Mouse (Mus musculus) CH12.LX (cell line): ENCODE data around the gene Klc4. TPM values are rescaled to one million over a fixed set of nuclear protein-coding genes. Genes with fewer than 3 reads are reported as not detected.

ENCODE experiments used
- DNase-seq: peaks from one replicate; pipeline ENCODE4 v3.0.0-alpha.2; 2013; ENCODE audit errors: extremely low read depth
- H3K27ac ChIP-seq: 2 replicates; pipeline ENCODE4 v1.5.1; 2012; ENCODE audit warnings: low read depth, mild to moderate bottlenecking, control low read depth, moderate library complexity; ENCODE audit not compliant: insufficient read depth
- H3K27me3 ChIP-seq: replicated peaks from 2 replicates; pipeline ENCODE3; 2012; ENCODE audit warnings: inconsistent platforms
- H3K36me3 ChIP-seq, 2 experiments: replicated peaks in 1 of 2; 2 replicates each; pipeline versions ENCODE3 to v1.6.1; 2012; ENCODE audit warnings: inconsistent platforms in 1 of 2, low read length in 1 of 2, mild to moderate bottlenecking in 1 of 2, mixed read lengths in 1 of 2, moderate library complexity in 1 of 2; ENCODE audit not compliant: control insufficient read depth in 1 of 2, insufficient read depth in 1 of 2
- H3K4me1 ChIP-seq, 2 experiments: 2 replicates each; pipeline ENCODE4 v1.6.1; 2012; ENCODE audit warnings: inconsistent platforms in 1 of 2, moderate library complexity in 1 of 2; ENCODE audit not compliant: insufficient read depth in 2 of 2, control insufficient read depth in 1 of 2
- H3K4me2 ChIP-seq: 2 replicates; pipeline ENCODE4 v1.6.1; 2012; ENCODE audit warnings: low read depth, mild to moderate bottlenecking, control low read depth; ENCODE audit not compliant: poor library complexity, insufficient read depth, severe bottlenecking
- H3K4me3 ChIP-seq, 3 experiments: fragments of 150-350 bp in 1 of 3; sonication (generic) in 1 of 3; replicated peaks in 1 of 3; 2 replicates each; pipeline versions ENCODE3 to v1.5.1; 2011 to 2012; ENCODE audit warnings: low read depth in 2 of 3, low read length in 2 of 3, mild to moderate bottlenecking in 2 of 3, moderate library complexity in 2 of 3, control low read depth in 1 of 3, improper control_type of control experiment in 1 of 3, inconsistent platforms in 1 of 3, mixed read lengths in 1 of 3; ENCODE audit not compliant: poor library complexity in 1 of 3
- H3K79me2 ChIP-seq: replicated peaks from 2 replicates; pipeline ENCODE4 v1.6.1; 2012; ENCODE audit warnings: mild to moderate bottlenecking, moderate library complexity; ENCODE audit not compliant: control insufficient read depth, poor library complexity, insufficient read depth, severe bottlenecking; ENCODE audit errors: extremely low read depth
- H3K9ac ChIP-seq: 2 replicates; pipeline ENCODE4 v1.6.1; 2012; ENCODE audit warnings: low read depth, mild to moderate bottlenecking, control low read depth, moderate library complexity; ENCODE audit not compliant: insufficient read depth
- H3K9me3 ChIP-seq: replicated peaks from 2 replicates; pipeline ENCODE3; 2012; ENCODE audit warnings: low read length, inconsistent platforms, mixed read lengths
- BHLHE40 ChIP-seq: IDR thresholded peaks from 2 replicates; pipeline ENCODE4 v1.6.1; 2011; ENCODE audit warnings: mild to moderate bottlenecking, low read depth, low read length, improper control_type of control experiment
- CHD1 ChIP-seq: IDR thresholded peaks from 2 replicates; pipeline ENCODE4 v1.6.1; 2012; ENCODE audit warnings: low read depth, low read length, improper control_type of control experiment, inconsistent platforms
- CHD2 ChIP-seq: IDR thresholded peaks from 2 replicates; pipeline ENCODE4 v1.6.1; 2011; ENCODE audit warnings: low read length, improper control_type of control experiment
- CTCF ChIP-seq, 2 experiments: IDR thresholded peaks in 1 of 2; conservative IDR thresholded peaks in 1 of 2; 2 replicates each; pipeline ENCODE4 v1.5.1; 2011 to 2012; ENCODE audit warnings: low read depth in 2 of 2, low read length in 2 of 2, improper control_type of control experiment in 1 of 2, inconsistent platforms in 1 of 2, mild to moderate bottlenecking in 1 of 2, moderate library complexity in 1 of 2
- E2F4 ChIP-seq: IDR thresholded peaks from 2 replicates; pipeline ENCODE4 v1.6.1; 2011; ENCODE audit warnings: low read depth, low read length, improper control_type of control experiment; ENCODE audit not compliant: insufficient replicate concordance
- ELF1 ChIP-seq: IDR thresholded peaks from 2 replicates; pipeline ENCODE4 v1.6.1; 2014; ENCODE audit warnings: low read depth, mild to moderate bottlenecking, inconsistent platforms, low read length, improper control_type of control experiment
- ETS1 ChIP-seq: conservative IDR thresholded peaks from 2 replicates; pipeline ENCODE4 v1.6.1; 2012; ENCODE audit warnings: low read depth, mild to moderate bottlenecking, inconsistent platforms, low read length, improper control_type of control experiment, moderate library complexity
- GABPA ChIP-seq: IDR thresholded peaks from 2 replicates; pipeline ENCODE4 v1.6.1; 2012; ENCODE audit warnings: low read depth, low read length, improper control_type of control experiment, inconsistent platforms; ENCODE audit not compliant: insufficient replicate concordance
- IRF4 ChIP-seq: IDR thresholded peaks from 2 replicates; pipeline ENCODE4 v1.6.1; 2014; ENCODE audit warnings: low read depth, mild to moderate bottlenecking, inconsistent platforms, low read length, improper control_type of control experiment
- MAFK ChIP-seq: IDR thresholded peaks from 2 replicates; pipeline ENCODE4 v1.6.1; 2011; ENCODE audit warnings: low read length, improper control_type of control experiment; ENCODE audit not compliant: insufficient replicate concordance
- MAX ChIP-seq: IDR thresholded peaks from 2 replicates; pipeline ENCODE4 v1.6.1; 2011; ENCODE audit warnings: low read length, improper control_type of control experiment
- MXI1 ChIP-seq: IDR thresholded peaks from 2 replicates; pipeline ENCODE4 v1.6.1; 2011; ENCODE audit warnings: mild to moderate bottlenecking, low read depth, low read length, improper control_type of control experiment
- MYC ChIP-seq: IDR thresholded peaks from 2 replicates; pipeline ENCODE4 v1.6.1; 2011; ENCODE audit warnings: low read depth, mild to moderate bottlenecking, improper control_type of control experiment, low read length
- RAD21 ChIP-seq: IDR thresholded peaks from 2 replicates; pipeline ENCODE4 v1.6.1; 2011; ENCODE audit warnings: low read depth, mild to moderate bottlenecking, low read length, improper control_type of control experiment, moderate library complexity
- SIN3A ChIP-seq: IDR thresholded peaks from 2 replicates; pipeline ENCODE4 v1.6.1; 2012; ENCODE audit warnings: low read length, improper control_type of control experiment, inconsistent platforms
- SMC3 ChIP-seq: IDR thresholded peaks from 2 replicates; pipeline ENCODE4 v1.6.1; 2011; ENCODE audit warnings: low read depth, low read length, improper control_type of control experiment
- TCF12 ChIP-seq: IDR thresholded peaks from 2 replicates; pipeline ENCODE4 v1.6.1; 2014; ENCODE audit warnings: low read depth, mild to moderate bottlenecking, inconsistent platforms, low read length, improper control_type of control experiment
- USF2 ChIP-seq: conservative IDR thresholded peaks from 2 replicates; pipeline ENCODE4 v1.6.1; 2011; ENCODE audit warnings: low read depth, low read length, improper control_type of control experiment
- ZKSCAN1 ChIP-seq: IDR thresholded peaks from 2 replicates; pipeline ENCODE4 v1.6.1; 2012; ENCODE audit warnings: low read depth, inconsistent platforms, low read length, improper control_type of control experiment, borderline replicate concordance
- dilution Hi-C: fragments of 300-500 bp; cut with MboI; formaldehyde crosslinking; loops from 2 replicates; pipeline ENCODE4 v1.14.3; 2020; ENCODE audit warnings: low sequenced_read_pairs; ENCODE audit not compliant: extremely low pct_unique_long_range_greater_than_20kb, extremely low pct_ligation_motif_present
- in situ Hi-C: fragments of 300-500 bp; cut with MboI; formaldehyde crosslinking; loops from 3 replicates; pipeline ENCODE4 v1.14.3; 2019; ENCODE audit warnings: low sequenced_read_pairs, low pct_ligation_motif_present, low pct_unique_long_range_greater_than_20kb, mixed read lengths
- polyA plus RNA-seq: library from polyadenylated mRNA; unstranded; fragments of >175 nt; gene quantifications from 2 replicates; pipeline ENCODE4 v1.2.1, GENCODE M21; 2012; ENCODE audit warnings: low read depth; ENCODE audit not compliant: insufficient read length
- total RNA-seq, 2 experiments: library from RNA; depleted of rRNA; stranded (reverse); fragments of 300-350 nt in 1 of 2; fragments of >200 nt in 1 of 2; gene quantifications; 2 replicates each; pipeline ENCODE4 v1.2.3; 2012 to 2014

Klc4 gene
- total and polyA plus RNA-seq, 3 experiments: 6.6 to 10.7 (median 6.7) TPM

GRCm38 (mm10) chr17:46661981-46662380, 16.2 kb upstream of the Klc4 start:
- peaks cover 0 to 9% of the 10 kb centered on the region in 2 experiments; a peak in 2 of 4 replicates for H3K4me1 ChIP-seq
- no peak overlapping the region for H3K4me2 ChIP-seq
- no peaks in the 10 kb centered on the region for H3K79me2 ChIP-seq
- no peak for DNase-seq
- in situ Hi-C loops (no loop called here), dilution Hi-C loops (no loop called here)
- H3K4me3 ChIP-seq: no peak overlapping the region
- no peaks in the 10 kb centered on the region for H3K9me3 ChIP-seq
- TF ChIP-seq MAX (no peak), RAD21 (no peak), MYC (no peak), CHD2 (no peak), ZKSCAN1 (no peak), ELF1 (no peak), SMC3 (no peak), GABPA (no peak), MXI1 (no peak), TCF12 (no peak), CHD1 (no peak), USF2 (no peak), CTCF (conservative IDR thresholded peaks at IDR 0.05 in 1 of 2, IDR thresholded peaks at IDR 0.05 in 1 of 2; ENCODE audit: low read depth in 2 of 2, low read length in 2 of 2) (no peak), E2F4 (no peak), SIN3A (no peak), MAFK (no peak), BHLHE40 (no peak)
- H3K27ac ChIP-seq: no peak overlapping the region
- H3K27me3 ChIP-seq: no peaks in the 10 kb centered on the region
- no peak overlapping the region for H3K9ac ChIP-seq
- peaks cover 84 to 97% of the 10 kb centered on the region in 2 experiments for H3K36me3 ChIP-seq

GRCm38 (mm10) chr17:46661351-46661750, 15.5 kb upstream of the Klc4 start:
- Histone ChIP-seq H3K4me1 (peaks cover 0 to 3% of the 10 kb centered on the region in 2 experiments; a peak in 1 of 4 replicates), H3K9ac (no peak overlapping the region), H3K79me2 (no peaks in the 10 kb centered on the region), H3K27me3 (no peaks in the 10 kb centered on the region), H3K4me3 (no peak overlapping the region), H3K9me3 (no peaks in the 10 kb centered on the region), H3K27ac (no peak overlapping the region), H3K4me2 (no peak overlapping the region), H3K36me3 (peaks cover 90 to 97% of the 10 kb centered on the region in 2 experiments)
- TF ChIP-seq BHLHE40: no peak
- TF ChIP-seq CHD1: no peak
- no peak for TF ChIP-seq TCF12
- no peak for TF ChIP-seq IRF4
- TF ChIP-seq ETS1: no peak
- TF ChIP-seq USF2: no peak
- dilution Hi-C loops (no loop called here), in situ Hi-C loops (no loop called here)
- DNase-seq: no peak
